7 mouse cellular contexts compared by ENCODE assay signal in the genomic region with DNA sequence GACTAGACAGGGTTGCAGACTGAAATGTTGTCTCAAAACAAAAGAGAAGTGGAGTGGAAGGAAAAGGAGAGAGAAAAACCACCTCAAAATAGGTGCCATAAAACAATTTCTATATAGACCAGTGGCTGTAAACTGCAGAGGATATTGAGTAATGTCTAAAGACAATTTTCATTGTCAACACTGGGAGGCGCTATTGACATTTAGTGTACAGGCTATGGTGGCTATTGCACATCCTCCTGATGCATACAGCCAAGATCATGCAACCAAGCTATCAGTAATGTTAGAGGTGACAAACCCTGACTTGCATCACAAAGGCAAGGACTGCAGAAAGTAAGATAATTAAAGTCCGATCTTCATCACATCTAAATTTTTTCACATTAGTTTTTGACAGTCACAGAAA.
DNase-seq lines count a peak whose midpoint lies in the region; ATAC-seq lines count a peak whose summit lies in the region.

No protein-coding gene starts in this region.

- H3K4me1 ChIP-seq in limb, embryonic 13.5 days: no peaks in the 10 kb centered on the region
- H3K4me1 ChIP-seq in limb, embryonic 10.5 days: no peaks in the 10 kb centered on the region

- no peaks in the 10 kb centered on the region for H3K9me3 ChIP-seq in limb, embryonic 13.5 days
- no peaks in the 10 kb centered on the region for H3K9me3 ChIP-seq in limb, embryonic 10.5 days (replicated peaks)

- WGBS in limb, embryonic 13.5 days: 47% methylated on average over 2 of the region's 2 CpGs
- WGBS in limb, embryonic 10.5 days: 51% methylated on average over 2 of the region's 2 CpGs

- 0 out of 2 replicates have a peak, but pooled peaks have one; percentile 24 for ATAC-seq in limb, embryonic 13.5 days (ENCODE audit: low FRiP score, low read depth)
- peak; percentile 91 for ATAC-seq in common myeloid progenitor, adult 5-6 weeks (replicated peaks; ENCODE audit: low read depth, poor library complexity, severe bottlenecking)

- DNase-seq in limb, embryonic 10.5 days (ENCODE audit: low spot score): no peak
- DNase-seq in WW6 (ENCODE audit: low read depth, low spot score): peak; percentile 11
- DNase-seq in lung, postnatal 25 days (ENCODE audit: low spot score): peak; percentile 2
- no peak for DNase-seq in urinary bladder, adult 18-20 months (ENCODE audit: low spot score in 2 of 2)
- DNase-seq in MN1 (ENCODE audit: low spot score): no peak

- no peak overlapping the region for H3K4me2 ChIP-seq in limb, embryonic 13.5 days (replicated peaks)

- no peak overlapping the region for H3K27ac ChIP-seq in limb, embryonic 13.5 days
- H3K27ac ChIP-seq in limb, embryonic 10.5 days: no peak overlapping the region

- H3K9ac ChIP-seq in limb, embryonic 13.5 days: no peak overlapping the region

- no peaks in the 10 kb centered on the region for H3K27me3 ChIP-seq in limb, embryonic 13.5 days
- no peaks in the 10 kb centered on the region for H3K27me3 ChIP-seq in limb, embryonic 10.5 days (ENCODE audit: low read depth, poor library complexity, severe bottlenecking)

- no peak overlapping the region for H3K4me3 ChIP-seq in limb, embryonic 13.5 days
- H3K4me3 ChIP-seq in limb, embryonic 10.5 days: no peak overlapping the region

- no peaks in the 10 kb centered on the region for H3K36me3 ChIP-seq in limb, embryonic 13.5 days
- no peaks in the 10 kb centered on the region for H3K36me3 ChIP-seq in limb, embryonic 10.5 days

Comparison
In these comparisons a context has a peak if more than half of its experiments do, and no peak if none do; other contexts are left out.
1. DNase-seq: peak in WW6 (single experiment) and lung, postnatal 25 days (single experiment); none in limb, embryonic 10.5 days (single experiment), urinary bladder, adult 18-20 months (0 of 2) and MN1 (single experiment).